Mouse (Mus musculus) hindbrain, postnatal 0 days (tissue): Measurements from ENCODE around the gene Iffo2. TPM values are rescaled to one million over a fixed set of nuclear protein-coding genes. Genes with fewer than 3 reads are reported as not detected.

Source experiments
- ATAC-seq: fragments of 200-750 bp; cut with Nextera tagmentation; 2 replicates; pipeline ENCODE4 v1.8.0; 2017; ENCODE audit warnings: mild to moderate bottlenecking, moderate TSS enrichment, moderate library complexity
- DNase-seq: peaks from one replicate; pipeline ENCODE4 v3.0.0-alpha.2; 2015; ENCODE audit warnings: low spot score
- H3K27ac ChIP-seq: fragments of 300-500 bp; sonication (generic); 2 replicates; pipeline ENCODE4 v1.5.1; 2014; ENCODE audit warnings: mild to moderate bottlenecking
- H3K27me3 ChIP-seq: fragments of 300-500 bp; sonication (generic); 2 replicates; pipeline ENCODE4 v1.6.1; 2014; ENCODE audit warnings: low read length, mixed read lengths; ENCODE audit not compliant: insufficient read depth
- H3K36me3 ChIP-seq: fragments of 300-500 bp; sonication (generic); 2 replicates; pipeline ENCODE4 v1.6.1; 2014; ENCODE audit warnings: low read length, mixed read lengths; ENCODE audit not compliant: insufficient read depth
- H3K4me1 ChIP-seq: fragments of 300-500 bp; sonication (generic); 2 replicates; pipeline ENCODE4 v1.6.1; 2014; ENCODE audit warnings: antibody characterized with exemption, low read length, mixed read lengths; ENCODE audit not compliant: insufficient read depth
- H3K4me2 ChIP-seq: fragments of 300-500 bp; sonication (generic); 2 replicates; pipeline ENCODE4 v1.6.1; 2014; ENCODE audit warnings: low read depth, mild to moderate bottlenecking, low read length, moderate library complexity, mixed read lengths
- H3K4me3 ChIP-seq: fragments of 300-500 bp; sonication (generic); 2 replicates; pipeline ENCODE4 v1.5.1; 2014; ENCODE audit warnings: low read length
- H3K9ac ChIP-seq: fragments of 300-500 bp; sonication (generic); replicated peaks from 2 replicates; pipeline ENCODE4 v1.6.1; 2014; ENCODE audit warnings: mild to moderate bottlenecking, low read length, moderate library complexity, mixed read lengths
- H3K9me3 ChIP-seq: fragments of 300-500 bp; sonication (generic); 2 replicates; pipeline ENCODE4 v1.6.1; 2016; ENCODE audit warnings: low read length, mixed read lengths
- CTCF ChIP-seq: IDR thresholded peaks from 2 replicates; pipeline ENCODE4 v1.5.1; 2016; ENCODE audit warnings: antibody characterized with exemption, control low read depth, low read depth
- WGBS: fragments of 180-500 bp; shearing (Covaris S2); extraction: QIAGEN DNeasy Blood & Tissue Kit; methylation state at CpG from one replicate; pipeline ENCODE4 v1.1.7; 2014; 5-methylcytosine and 5-hydroxymethylcytosine counted together
- polyA plus RNA-seq: library from polyadenylated mRNA; unstranded; fragments of >200 nt; fragmentation: Nextera tagmentation; extraction: Ambion mirVana; gene quantifications from 2 replicates; pipeline ENCODE4 v1.2.1, GENCODE M21; 2015
- total RNA-seq: library from RNA; depleted of rRNA; stranded (reverse); fragments of >200 nt; gene quantifications from 2 replicates; pipeline ENCODE4 v1.2.3, GENCODE M21; 2014

The Iffo2 gene
- total and polyA plus RNA-seq, 2 experiments from 2014 or later: 6.8 to 14.4 TPM

DNA sequence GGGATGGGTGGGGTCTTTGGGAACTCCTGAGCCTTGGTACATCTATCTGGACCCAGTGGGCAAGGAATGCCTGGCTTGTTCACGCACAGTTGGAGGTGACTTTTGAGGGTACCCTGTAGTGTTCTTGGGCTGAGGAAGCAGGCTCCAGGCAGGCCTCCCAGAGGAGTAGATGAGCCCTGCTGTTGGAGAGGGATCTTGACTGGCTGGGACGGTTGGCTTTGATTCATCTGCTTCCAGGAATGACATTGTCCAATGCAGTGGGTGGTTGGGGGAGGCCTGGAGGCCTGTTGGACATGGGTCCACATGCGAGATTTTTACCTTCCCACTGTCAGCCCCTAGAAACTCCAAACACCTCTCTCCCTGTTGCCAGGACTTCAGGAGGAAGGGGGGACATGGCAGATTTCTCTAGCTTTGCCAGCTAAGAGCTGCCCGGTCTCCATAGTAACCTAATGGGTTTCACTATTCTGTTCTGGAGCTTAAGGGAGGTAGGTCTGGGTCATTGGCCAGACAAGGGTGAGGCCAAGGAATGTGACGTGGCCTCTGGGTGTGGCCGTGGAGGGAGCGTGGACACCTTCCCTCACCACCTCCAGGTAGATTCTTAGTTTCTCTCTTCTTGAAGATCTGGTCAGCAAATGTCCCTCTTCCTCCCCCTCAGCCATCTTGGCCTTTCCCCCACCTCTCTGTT lies 101.4 kb downstream of the Iffo2 start:
- Histone ChIP-seq H3K4me2 (no peak overlapping the region), H3K27ac (no peak overlapping the region; the same call in 1 of the 2 replicates), H3K9me3 (no peaks in the 10 kb centered on the region), H3K27me3 (no peaks in the 10 kb centered on the region), H3K4me1 (0 out of 2 replicates have a peak, but pooled peaks cover 4% of the 10 kb centered on the region), H3K36me3 (peaks cover 7% of the 10 kb centered on the region; the same call in 1 of the 2 replicates), H3K9ac (no peak overlapping the region), H3K4me3 (no peak overlapping the region)
- no peak for TF ChIP-seq CTCF
- 75% methylated on average over 7 of the region's 7 CpGs for WGBS
- ATAC-seq (no peak), DNase-seq (no peak)

- H3K27ac ChIP-seq: no peak overlapping the region
- ATAC-seq: no peak
These were observed 101.9 kb downstream of the Iffo2 start for GRCm38 (mm10) chr4:139632254-139632580.

GRCm38 (mm10) chr4:139636373-139636772 lies 106.0 kb downstream of the Iffo2 start:
- Histone ChIP-seq H3K36me3 (peaks cover 22% of the 10 kb centered on the region; the same call in 1 of the 2 replicates), H3K4me2 (no peak overlapping the region), H3K4me3 (no peak overlapping the region), H3K27ac (no peak overlapping the region), H3K9me3 (no peaks in the 10 kb centered on the region), H3K27me3 (no peaks in the 10 kb centered on the region), H3K9ac (no peak overlapping the region), H3K4me1 (0 out of 2 replicates have a peak, but pooled peaks cover 8% of the 10 kb centered on the region)
- TF ChIP-seq CTCF: peak; percentile 99
- ATAC-seq (no peak), DNase-seq (peak; percentile 78)
- 31% methylated on average over 7 of the region's 7 CpGs for WGBS

More at GRCm38 (mm10) chr4:139632254-139632580, 101.9 kb downstream of the Iffo2 start:
- Histone ChIP-seq H3K4me2 (no peak overlapping the region), H3K4me3 (no peak overlapping the region), H3K9me3 (no peaks in the 10 kb centered on the region), H3K4me1 (0 out of 2 replicates have a peak, but pooled peaks cover 4% of the 10 kb centered on the region), H3K27me3 (no peaks in the 10 kb centered on the region), H3K9ac (no peak overlapping the region), H3K36me3 (peaks cover 10% of the 10 kb centered on the region; the same call in 1 of the 2 replicates)
- 78% methylated on average over 10 of the region's 10 CpGs for WGBS
- no peak for TF ChIP-seq CTCF
- no peak for DNase-seq

GRCm38 (mm10) chr4:139637847-139638246 lies 107.5 kb downstream of the Iffo2 start:
- H3K27ac ChIP-seq: no peak overlapping the region
- no peak overlapping the region for H3K4me3 ChIP-seq
- no peak for DNase-seq
- H3K36me3 ChIP-seq: peaks cover 29% of the 10 kb centered on the region
- TF ChIP-seq CTCF: no peak
- 0 out of 2 replicates have a peak, but pooled peaks cover 4% of the 10 kb centered on the region for H3K4me1 ChIP-seq
- no peaks in the 10 kb centered on the region for H3K9me3 ChIP-seq
- H3K9ac ChIP-seq: no peak overlapping the region
- 91% methylated on average over 9 of the region's 9 CpGs for WGBS
- 0 out of 2 replicates have a peak, but pooled peaks cover 4% of the 10 kb centered on the region for H3K27me3 ChIP-seq
- no peak for ATAC-seq
- no peak overlapping the region for H3K4me2 ChIP-seq

- WGBS: 95% methylated on average over 16 of the region's 16 CpGs
- no peak overlapping the region for H3K27ac ChIP-seq
- no peaks in the 10 kb centered on the region for H3K9me3 ChIP-seq
- DNase-seq: no peak
- no peak overlapping the region for H3K9ac ChIP-seq
- 0 out of 2 replicates have a peak, but pooled peaks cover 4% of the 10 kb centered on the region for H3K4me1 ChIP-seq
- H3K4me2 ChIP-seq: no peak overlapping the region
- TF ChIP-seq CTCF: no peak
- peaks cover 32% of the 10 kb centered on the region for H3K36me3 ChIP-seq
- no peak overlapping the region for H3K4me3 ChIP-seq
- no peak for ATAC-seq
- H3K27me3 ChIP-seq: 0 out of 2 replicates have a peak, but pooled peaks cover 4% of the 10 kb centered on the region
These were observed 108.0 kb downstream of the Iffo2 start for GRCm38 (mm10) chr4:139638356-139638755.

DNA sequence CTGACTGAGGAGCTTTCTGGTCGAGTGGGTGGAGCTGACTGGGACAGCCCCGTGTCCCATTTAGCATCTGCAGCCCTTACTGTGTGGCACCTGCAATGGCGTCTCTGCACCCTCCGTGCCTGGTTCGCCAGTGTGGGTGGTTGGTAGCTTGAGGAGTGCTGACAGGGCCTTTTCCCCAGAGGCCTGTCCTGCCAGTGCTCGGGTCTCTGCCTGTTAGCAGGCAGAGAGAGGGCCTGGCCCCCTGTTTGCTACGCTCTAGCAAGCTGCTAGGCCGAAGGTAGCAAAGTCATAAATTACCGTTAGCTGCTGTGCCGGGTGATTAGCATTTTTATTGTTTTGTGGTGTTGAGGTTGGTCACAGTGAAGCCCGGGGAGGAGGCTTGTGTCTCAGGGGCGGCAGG lies 109.5 kb downstream of the Iffo2 start:
- no peak overlapping the region for H3K9ac ChIP-seq
- no peak overlapping the region for H3K4me2 ChIP-seq
- no peak for TF ChIP-seq CTCF
- H3K9me3 ChIP-seq: no peaks in the 10 kb centered on the region
- no peak overlapping the region for H3K27ac ChIP-seq
- H3K36me3 ChIP-seq: peaks cover 34% of the 10 kb centered on the region
- ATAC-seq (no peak), DNase-seq (no peak)
- no peak overlapping the region for H3K4me3 ChIP-seq
- H3K27me3 ChIP-seq: 0 out of 2 replicates have a peak, but pooled peaks cover 4% of the 10 kb centered on the region
- WGBS: 41% methylated on average over 12 of the region's 12 CpGs
- H3K4me1 ChIP-seq: 0 out of 2 replicates have a peak, but pooled peaks cover 4% of the 10 kb centered on the region

- no peak for TF ChIP-seq CTCF
These were observed 110.0 kb downstream of the Iffo2 start for GRCm38 (mm10) chr4:139640333-139640732.

More at GRCm38 (mm10) chr4:139640333-139640732, 110.0 kb downstream of the Iffo2 start:
- Histone ChIP-seq H3K9ac (no peak overlapping the region), H3K27ac (no peak overlapping the region), H3K27me3 (0 out of 2 replicates have a peak, but pooled peaks cover 4% of the 10 kb centered on the region), H3K4me3 (no peak overlapping the region), H3K4me2 (no peak overlapping the region), H3K9me3 (no peaks in the 10 kb centered on the region), H3K4me1 (0 out of 2 replicates have a peak, but pooled peaks cover 4% of the 10 kb centered on the region), H3K36me3 (peaks cover 37% of the 10 kb centered on the region)
- DNase-seq: no peak
- 72% methylated on average over 12 of the region's 12 CpGs for WGBS
- no peak for ATAC-seq
